Mouse (Mus musculus) erythroblast, adult 5-6 weeks (primary cell): ENCODE results near the gene Fam104a. TPM values are rescaled to one million over a fixed set of nuclear protein-coding genes. Genes with fewer than 3 reads are reported as not detected.

Experiments
- ATAC-seq: replicated peaks from 2 replicates; pipeline ENCODE4 v1.8.0; 2016; ENCODE audit warnings: moderate number of reproducible peaks, mild to moderate bottlenecking, moderate TSS enrichment, inconsistent platforms; ENCODE audit not compliant: poor library complexity, low FRiP score, severe bottlenecking
- total RNA-seq, 2 experiments: library from RNA; stranded (forward) in 1 of 2; stranded (reverse) in 1 of 2; fragments of 150-400 nt in 1 of 2; fragments of 200-764, 138-1000 nt in 1 of 2; gene quantifications; 2 replicates each; pipeline versions ENCODE4 v1.2.3 to v1.2.4; 2015 to 2017; ENCODE audit warnings: low replicate concordance in 2 of 2

Gene Fam104a
- 20.0 and 21.7 TPM in 2 replicates for total RNA-seq (2015; ENCODE audit: low replicate concordance)
- total RNA-seq (2017; ENCODE audit: low replicate concordance): 23.3 and 37.5 TPM in 2 replicates

DNA sequence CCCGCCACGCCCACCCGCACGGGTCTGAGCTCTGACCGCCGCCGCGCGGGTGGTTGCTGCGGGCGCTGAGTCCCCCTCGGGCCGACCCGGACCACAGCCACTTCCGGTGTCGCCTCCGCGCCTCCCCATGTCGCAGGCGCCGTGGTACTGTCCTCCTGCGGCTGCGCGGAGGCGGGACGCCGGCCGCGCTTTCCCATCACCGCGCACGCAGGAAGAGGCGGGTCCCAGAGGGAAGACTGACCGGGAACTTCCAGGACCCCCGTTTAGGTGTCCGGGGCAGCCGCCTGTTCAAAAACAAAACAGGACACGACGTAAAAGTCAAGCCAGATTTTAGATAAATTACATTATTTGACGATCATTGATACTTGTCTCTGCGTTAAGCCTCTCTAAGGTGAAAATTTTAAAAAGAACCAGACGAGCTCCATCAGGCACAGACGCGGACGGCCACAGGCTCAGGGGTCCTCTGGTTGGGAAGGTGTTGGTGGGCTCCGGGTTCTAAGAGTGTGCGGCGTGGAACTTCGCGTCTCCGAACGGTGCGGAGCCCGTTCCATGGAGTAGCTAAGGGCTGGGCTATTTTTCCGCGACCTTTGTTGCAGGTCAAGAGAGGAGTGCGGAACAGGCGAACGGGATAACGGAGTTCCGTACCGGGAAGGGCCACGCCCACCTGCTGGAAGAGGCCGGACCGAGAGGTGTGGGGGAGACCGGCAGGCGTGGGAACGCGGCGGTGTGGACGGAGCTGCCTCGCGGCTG is at the start of gene Fam104a, which contains the start of gene D11Wsu47e:
TSS of gene Fam104a (minus strand) at position 199 of the 750 bp plus-strand sequence.
TSS of gene D11Wsu47e (plus strand) at position 456 of the 750 bp plus-strand sequence.
- ATAC-seq: peak; percentile 76

DNA sequence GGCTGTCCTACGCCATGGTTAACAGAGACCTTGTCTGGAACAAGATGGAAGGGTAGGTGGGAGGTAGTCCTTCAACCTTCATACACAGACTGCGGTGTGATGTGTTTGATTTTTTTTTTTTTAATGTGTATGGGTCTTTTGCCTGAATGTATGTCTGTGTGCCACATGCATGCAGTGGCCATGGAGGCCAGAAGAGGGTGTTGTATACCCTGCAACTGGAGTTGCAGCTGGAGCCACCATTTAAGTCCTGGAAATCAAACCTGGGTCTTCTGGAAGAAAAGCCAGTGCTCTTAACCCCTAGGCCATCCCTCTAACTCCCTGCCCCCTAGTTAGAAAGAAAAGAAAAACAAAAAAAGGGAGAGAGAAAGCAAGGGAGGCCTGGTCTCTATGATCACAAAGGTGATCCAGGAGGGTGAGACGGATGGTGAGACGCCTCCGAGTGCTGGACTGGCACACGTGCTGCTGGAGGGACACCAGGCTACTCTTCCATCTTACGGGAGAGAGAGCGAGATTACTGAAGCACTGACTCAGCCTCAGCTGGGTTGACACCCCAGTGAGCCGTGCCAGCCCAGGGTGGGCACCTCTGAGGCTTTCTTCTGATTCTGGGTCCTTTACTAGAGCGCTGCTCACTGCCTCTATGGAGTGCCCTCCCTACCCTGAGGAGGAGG is 48.1 kb upstream of the Fam104a start:
- no peak for ATAC-seq

DNA sequence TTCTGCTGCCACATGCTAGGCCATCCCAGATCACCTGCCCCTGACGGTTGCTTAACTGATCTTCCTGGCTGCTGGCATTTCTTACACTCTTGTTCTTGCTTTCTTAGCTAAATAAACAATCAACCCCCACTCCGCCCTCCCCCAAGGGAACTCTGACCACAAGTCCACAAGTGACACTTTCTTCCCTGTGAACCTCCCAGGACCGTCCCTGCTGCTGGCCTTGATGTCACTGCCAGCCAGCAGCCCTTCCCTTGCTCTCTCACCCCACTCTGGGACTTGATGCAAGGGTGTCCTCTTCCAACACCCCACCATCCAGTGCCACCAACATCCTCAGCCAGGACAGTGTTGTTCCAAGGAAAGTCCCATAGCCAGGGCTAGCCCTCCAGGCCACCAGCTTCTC is 46.9 kb upstream of the Fam104a start:
- ATAC-seq: no peak

DNA sequence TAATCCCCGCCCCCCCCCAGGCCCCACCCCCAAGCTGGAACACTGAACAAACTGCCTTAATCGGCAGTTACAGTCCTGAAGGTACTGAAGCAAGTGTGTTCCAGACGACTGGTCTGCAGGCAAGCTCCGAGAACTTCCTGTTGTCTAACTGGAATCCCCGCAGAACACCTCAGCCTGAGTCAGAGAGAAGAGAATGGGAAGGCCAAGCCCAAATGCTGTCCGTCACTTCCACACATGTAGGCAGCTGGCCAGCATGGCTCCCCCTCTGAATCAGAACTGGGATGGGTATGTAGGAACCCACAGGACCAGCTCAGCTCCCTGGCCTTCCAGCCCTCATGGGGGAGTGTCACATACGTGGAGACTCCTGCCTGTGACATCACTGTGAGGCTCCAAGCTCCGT is 46.0 kb upstream of the Fam104a start:
- ATAC-seq: no peak

DNA sequence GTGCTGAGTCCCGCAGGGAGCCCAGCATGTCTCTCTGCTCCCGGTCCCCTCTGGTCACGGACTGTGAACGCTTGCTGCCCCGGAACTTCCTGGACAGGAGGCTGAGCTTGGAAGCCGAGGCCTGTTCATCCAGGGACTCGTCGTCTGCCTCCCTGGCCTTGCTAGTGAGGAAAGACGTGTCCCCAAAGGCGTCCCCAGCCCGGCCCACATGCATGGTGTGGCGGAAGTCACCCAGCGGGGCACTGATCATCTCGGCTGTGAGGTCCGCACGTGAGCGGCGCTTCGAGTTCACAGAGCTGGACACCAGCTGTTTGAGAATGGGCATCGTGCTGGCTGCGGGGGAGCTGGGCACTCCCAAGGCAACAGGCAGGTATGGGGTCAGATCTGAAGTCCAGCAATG is 45.3 kb upstream of the Fam104a start:
- ATAC-seq: no peak

DNA sequence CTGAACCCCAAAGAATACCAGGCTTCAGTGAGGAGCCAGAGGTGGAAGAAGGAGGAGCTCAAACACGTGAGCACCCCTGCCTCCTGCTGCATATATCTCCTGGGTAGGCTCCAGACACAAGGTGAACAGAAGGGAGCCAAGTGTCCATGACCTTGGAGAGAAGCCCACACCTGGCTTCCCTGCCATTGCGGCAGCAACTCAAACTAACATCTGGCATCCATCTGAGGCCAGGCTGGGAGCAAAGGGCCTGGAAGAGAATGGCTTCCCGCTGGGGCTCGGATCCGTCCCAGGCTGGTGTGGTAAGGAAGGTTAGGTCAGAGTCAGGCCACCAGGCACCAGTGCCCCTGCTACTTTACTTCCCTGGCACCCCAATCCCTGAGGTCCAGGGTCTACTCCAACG is 44.0 kb upstream of the Fam104a start:
- no peak for ATAC-seq

DNA sequence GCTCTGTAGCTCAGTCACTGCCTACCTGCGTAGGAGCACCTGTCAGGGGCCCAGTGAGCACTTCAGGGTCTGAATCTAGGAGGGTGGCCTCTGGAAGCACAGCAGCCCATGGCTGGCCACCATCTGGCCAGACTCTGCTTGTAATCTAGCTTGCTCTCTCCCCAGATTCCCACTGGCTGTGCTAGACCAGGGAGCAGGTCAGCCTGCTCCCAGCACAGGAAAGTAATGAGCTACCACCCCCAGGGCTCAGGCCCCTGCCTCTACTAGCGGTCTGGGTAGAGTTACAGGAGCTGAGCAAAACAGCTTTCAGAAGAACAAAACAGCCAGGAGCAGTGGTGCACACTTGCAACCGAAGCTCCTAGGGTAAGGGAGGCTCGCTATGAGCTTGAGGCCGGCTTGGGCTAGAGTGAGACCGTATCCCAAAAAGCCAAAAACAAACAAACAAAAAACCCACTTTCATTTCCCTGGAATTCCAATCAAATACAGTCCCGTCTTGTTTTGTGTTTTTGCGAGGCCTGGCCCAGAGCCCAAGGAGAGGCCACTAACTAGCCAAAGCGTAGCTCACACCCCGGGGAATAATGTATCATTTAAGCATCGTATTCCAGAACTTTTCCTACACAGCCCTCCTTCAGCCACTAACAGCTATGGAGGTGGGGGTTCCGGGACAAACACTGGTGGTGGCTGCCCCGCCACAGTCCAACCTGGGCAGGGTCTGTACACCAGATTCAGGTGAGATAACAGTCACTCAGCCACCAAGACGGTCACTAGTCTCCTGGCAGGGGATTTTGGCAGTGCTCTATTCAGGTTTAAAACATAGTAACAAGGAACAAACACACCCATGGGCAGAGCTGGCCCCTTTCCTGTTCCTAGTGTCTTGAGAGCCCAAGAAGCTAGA is 43.3 kb upstream of the Fam104a start:
- no peak for ATAC-seq

DNA sequence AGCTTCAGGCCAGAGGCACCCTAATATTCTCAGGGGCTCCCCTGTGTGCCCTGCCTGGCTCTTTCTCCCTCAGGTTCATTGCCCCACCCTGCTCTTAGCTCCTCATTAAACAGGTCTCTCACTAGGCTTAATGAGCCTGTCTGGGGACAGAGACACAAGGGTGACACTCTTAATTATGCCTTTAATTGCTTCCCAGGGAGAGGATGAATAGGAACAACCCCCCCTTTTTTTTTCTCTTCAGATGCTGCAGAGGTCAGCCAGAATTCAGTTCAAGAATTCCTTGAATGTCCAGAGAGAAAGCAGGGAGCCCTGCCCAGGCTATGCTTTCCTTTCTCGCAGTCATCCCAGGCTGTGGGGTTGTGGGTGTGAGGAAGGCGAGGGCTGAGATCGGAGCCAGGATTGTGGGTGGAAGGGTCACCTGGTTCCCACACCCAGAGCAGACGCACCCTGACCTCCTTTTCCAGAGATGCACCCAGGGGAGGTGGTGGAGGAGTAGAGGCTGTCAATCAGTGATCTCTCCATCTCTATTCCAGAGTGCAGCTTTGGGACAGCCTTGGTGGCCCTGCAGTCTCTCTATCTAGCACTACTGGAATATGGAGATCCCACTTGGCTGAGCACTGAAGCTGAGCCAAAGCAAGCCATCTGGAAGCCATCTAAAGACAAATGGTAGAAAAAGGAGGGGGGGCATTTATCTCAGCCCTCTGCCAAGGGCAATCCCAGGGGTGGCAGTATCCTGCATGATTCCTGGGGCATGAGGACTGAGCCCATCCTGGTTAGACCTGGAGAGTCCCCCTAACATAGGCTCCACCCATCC is 41.5 kb upstream of the Fam104a start:
- ATAC-seq: no peak; the same call in 1 of the 2 replicates

DNA sequence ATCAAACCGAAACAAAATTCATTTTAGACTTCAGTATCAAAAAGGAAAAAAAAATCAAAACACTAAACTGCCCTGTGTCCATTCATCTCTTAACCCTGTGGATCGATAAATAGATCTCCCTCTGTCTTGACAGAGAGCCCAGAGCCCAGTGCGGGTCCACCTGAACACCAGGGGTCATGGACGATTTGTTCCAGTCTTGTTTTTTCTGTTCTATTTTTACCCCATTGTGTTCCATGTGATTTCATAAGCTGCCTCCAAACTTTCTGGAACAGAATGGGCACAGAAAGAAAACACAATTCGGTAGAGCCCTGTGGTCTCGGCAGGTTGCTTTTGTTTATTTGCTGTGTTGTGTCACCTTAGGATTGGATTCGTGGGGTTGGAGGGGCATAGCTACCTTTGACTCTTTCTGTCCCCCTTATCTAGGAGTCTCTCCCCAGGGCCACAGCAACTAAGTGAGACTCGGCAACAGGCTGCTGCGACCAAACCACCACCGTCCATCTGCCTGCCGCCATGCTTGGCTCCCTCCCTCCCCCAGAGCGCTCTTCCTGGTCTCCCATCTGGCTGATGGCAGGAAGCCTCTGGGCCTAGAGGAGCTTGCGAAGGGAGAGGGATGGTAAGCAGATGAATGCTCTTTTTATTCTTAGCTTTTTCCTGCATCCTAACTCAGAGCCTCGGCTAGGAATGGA is 38.6 kb upstream of the Fam104a start:
- ATAC-seq: no peak

DNA sequence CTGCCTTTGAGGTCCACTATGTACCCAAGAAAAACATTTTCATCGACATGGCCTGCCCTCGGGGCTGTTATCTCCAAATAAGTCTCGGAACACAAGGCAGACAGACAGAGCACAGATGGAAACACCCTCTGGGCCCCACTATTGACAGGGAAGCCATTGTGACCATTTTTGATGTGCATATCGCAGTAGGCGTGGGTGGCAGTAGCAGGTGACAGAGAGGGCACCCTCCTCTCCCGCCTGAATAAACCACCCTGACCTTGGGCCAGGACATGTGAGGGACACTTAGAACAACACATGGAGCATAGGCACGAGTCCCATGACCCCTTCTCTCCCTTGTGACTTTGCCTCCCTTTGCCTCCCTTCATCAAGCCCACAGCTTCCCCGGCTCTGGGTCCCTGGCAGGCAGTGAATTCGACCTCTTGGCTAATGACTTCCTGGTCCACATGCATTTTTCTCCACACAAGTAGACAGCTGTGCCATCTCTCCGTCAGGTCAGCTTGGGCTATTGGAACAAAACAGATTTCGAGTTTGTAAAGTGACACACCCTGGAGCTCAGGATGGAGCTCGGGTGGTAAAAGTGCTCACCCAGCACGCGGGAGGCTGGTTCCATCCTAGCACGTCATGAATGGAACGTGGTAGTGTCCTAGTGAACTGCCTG is 33.9 kb upstream of the Fam104a start:
- ATAC-seq: no peak

DNA sequence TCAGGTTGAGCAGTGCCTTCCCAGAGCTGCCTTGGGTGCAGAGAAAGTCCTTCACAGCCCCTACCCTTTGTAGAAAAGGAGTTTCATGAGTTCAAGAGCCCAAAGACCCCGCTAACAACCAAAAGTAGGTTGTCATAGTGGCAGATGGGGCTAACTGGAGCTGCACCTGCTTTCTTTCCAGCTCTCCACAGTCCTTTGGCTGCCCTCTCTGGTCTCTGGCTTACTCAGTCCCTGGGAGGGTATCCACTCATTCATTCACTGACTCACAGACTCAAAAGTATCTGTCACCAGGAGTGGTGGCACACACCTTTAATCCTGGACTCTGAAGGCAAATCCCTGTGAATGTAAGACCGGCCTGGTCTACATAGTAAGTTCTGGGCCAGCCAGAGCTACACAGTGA is 32.2 kb upstream of the Fam104a start:
- ATAC-seq: no peak

DNA sequence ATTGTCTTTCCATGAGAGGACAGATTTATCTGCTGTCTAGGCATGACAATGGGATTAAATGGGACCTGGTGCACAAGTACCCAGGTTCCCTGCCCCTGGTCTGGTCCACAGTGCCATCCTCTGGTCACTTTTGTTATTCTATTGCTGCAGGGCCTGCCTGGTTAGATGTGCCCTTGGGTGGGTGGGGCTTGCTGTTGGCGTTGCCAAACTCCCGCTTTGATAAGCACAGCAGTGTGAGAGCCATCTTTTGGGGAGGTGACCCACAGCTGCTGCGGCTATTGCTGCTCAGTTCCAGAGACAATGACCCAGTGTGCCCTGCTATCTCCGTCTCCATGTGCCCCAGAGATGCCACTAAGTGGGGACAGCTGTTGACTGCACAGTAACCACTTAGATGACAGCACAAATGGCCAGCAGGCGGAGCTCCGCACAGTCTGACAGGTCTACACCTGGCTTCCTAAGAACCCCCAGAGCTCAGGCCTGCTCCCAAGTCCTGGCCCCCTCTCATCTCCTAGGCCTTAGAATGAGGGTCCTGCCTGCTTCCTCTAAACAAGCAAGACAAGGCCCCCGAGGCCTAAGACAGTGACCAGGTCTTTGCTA is 31.2 kb upstream of the Fam104a start:
- ATAC-seq: peak; percentile 78

DNA sequence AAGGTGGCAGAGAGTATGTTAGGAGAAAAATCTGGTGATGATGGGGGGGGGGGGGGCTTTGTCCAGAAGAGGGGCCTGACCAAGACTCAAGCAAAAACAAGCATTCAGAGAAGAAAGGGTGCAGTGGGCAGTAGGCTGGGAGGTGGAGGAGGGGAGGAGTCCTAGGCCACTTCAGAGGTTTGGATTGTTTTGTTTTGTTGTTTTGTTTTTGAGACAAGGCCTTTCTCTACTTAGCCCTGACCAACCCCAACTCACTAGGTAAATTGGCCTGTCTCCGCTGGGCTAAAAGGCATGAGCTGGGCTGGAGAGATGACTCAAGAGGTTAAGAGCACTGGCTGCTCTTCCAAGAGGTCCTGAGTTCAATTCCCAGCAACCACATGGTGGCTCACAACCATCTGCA is 27.1 kb upstream of the Fam104a start:
- ATAC-seq: no peak

DNA sequence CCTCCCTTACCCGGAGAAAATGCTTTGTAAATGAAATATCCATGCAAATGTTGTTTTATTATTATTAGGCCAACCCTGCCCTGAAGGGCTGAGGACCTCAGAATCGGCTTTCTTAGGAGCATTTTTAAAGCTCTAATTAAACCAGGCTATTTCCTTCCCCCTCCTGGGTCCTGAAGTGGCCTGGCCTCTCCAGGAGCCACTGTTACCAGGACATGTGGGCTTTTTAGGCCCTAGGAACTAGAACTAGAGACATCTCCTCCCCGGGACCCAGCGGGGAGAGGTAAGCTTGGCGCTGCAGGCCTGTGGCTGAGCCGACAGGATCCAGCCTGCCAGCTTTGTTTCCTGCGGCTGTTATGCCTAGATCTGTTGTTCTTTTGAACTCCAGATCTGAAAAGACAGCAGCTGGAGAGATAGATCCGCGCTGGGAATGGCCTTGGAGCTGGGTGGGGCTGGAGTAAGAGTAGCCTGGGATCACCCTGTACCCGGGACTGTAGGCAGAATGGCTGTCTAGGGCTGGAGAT is 26.4 kb upstream of the Fam104a start:
- no peak for ATAC-seq

DNA sequence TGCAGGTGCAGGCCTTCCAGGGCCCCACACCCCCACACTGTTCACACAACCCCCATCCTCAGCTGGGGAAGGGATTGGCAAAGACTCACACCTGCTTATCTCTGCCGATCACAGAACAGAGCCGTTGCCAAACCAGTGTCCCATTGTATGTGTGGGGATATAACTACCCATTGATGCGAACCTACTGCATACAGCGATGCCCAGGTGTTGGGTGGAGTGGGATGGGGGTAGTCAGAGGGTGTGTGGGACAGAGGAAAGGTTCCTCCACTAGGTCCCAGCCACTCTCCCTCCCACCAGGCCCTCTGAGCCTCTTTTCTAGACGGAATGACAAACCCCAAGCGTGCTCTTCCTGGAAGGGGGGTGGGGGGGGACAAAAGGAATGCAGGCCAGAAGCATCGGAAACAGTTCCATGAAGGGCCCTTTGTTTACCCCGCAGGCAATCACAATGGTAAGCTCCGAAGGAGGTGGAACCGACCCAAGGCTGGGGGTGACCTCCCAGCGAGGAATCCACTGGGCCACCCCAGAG is 25.8 kb upstream of the Fam104a start, which contains the start of gene Cpsf4l:
TSS of gene Cpsf4l (minus strand) at position 287 of the 526 bp plus-strand sequence.
- no peak for ATAC-seq

DNA sequence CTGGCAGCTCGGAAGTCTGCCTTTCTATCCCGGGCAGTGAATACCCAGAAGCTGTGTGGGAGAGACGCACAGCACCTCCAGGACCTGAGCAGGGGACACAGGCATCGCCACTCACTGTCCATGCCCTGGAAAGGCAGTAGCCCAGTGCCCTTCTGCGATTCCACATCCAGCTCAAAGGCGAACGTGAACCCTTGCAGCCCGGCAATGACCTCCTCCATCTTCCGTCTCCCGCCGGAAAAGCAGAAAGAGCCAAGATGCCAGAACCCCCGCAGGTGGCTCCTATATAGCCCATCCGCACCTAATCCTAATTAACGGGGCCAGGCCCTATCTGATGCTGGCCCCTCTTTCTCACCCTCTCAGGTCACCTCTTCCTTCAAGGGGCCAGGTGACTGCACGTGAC is 25.3 kb upstream of the Fam104a start:
- no peak for ATAC-seq

DNA sequence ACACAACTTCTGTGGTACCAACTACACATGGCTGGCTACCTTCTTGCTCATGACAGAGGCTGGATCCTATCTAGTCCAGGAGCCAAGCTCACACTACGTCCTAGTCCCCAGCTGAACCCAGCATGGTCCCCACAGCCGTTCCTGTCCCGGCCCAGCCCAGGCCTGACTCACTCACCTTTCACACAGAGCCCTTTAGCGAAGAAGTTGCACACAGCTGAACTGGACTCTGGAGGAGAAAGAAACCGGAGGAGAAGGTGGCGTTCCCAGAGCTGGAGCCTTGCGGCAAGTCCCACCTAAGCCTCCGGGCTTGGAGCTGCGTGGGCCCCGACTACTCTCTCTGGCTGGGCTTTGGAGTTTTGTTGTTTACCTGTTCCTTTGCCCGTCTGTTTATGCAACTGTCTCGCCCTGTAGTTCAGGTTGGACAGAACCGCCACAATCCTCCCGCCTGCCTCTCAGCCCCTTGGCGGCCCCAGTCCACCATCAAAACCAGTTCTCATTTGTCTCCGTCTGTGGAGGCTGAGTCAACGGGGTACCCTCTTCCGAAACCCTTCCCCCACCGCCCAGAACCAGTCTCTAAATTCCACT is 24.8 kb upstream of the Fam104a start:
- ATAC-seq: no peak
